Mouse (Mus musculus): ENCODE results near the gene Zfp94.

The Zfp94 gene

DNA sequence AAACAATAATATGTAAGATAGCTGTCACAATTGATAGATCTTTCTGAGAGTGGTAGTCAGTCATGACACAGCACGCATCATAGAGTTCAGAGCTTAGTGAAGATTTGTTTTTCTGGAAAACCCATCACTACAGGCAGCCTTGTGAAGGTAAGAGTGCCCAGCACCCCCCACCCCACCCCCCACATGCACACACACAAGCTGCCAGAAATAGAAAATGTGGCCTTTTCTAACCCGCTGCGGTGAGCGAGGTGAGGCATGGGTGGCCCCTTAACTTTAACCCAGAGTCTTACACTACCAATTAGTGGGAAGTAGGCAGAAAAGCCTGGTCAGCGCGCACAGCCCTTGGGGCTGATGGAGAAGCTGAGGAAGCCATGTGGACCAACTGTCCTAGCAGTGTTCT is 45.3 kb downstream of the Zfp94 start:
- DNase-seq, result no peak

DNA sequence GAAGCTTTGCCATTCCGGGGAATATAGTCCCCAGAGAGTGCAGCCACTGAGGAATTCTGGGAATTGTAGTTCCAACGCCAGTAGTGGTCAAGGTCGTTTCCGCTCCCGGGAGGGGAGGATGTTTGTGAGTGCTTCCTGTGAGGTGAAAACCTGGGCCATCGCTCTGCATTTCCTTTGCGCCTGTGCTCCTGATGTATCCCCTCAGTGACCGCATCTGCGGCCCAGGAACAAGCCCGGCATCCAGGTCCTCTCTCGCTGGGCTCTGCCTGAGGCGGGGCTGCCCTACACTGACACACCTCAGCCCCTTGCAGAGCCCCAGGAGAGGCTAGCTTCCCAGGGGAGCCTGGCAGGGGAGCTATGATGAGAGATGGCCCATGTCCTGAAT is 46.2 kb downstream of the Zfp94 start, which contains the start of gene Zfp93:
Gene Zfp93 (plus strand): TSS at position 133 of the 385 bp plus-strand sequence.
- DNase-seq, result peak; percentile 84 to 87

DNA sequence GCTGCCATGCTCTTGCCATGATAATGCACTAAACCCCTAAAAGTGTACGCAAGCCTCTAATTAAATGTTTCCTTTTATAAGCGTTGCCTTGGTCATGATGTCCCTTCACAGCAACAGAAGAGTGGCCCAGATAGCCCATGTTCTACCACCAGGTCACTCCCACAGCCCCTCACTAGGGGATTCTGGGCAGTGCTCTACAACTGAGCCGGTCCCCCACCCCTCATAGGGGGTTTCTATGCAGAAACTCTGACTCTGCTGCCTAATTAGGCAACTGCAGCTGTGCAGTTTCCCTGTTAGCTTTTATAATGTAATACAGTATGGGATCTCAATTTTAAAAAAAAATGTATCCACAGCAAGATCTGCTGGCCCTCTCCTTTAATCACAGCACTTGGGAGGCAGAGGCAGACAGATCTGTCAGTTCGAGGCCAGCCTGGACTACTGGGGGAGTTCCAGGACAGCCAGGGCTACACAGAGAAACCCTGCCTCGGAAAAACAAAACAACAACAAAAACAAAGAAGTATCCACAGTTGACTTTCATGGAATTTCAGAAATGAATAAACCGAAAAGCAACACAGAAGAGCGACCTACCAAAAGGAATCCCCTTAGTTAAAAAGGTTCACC is 46.7 kb downstream of the Zfp94 start:
- peak in 1 of 2 experiments; percentile 25 for DNase-seq

DNA sequence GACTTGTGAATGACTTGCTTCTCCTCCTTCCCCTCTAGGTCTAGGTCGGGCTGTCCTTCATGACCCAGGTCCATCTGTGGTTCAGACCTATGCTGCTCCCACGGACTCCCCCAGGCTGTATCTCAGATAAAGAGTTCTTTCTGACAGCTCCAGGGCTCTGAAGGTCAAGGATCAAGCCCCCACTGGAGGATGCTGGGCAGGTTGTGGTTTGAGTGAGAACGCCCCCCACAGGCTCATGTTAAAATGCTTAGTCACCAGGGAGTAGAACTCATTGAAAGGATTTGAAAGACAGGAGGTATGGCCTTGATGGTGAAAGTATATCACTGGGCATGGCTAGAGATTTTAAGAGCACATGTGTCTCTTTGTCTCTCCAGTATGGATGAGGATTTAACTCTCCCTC is 47.2 kb downstream of the Zfp94 start:
- no peak for DNase-seq

DNA sequence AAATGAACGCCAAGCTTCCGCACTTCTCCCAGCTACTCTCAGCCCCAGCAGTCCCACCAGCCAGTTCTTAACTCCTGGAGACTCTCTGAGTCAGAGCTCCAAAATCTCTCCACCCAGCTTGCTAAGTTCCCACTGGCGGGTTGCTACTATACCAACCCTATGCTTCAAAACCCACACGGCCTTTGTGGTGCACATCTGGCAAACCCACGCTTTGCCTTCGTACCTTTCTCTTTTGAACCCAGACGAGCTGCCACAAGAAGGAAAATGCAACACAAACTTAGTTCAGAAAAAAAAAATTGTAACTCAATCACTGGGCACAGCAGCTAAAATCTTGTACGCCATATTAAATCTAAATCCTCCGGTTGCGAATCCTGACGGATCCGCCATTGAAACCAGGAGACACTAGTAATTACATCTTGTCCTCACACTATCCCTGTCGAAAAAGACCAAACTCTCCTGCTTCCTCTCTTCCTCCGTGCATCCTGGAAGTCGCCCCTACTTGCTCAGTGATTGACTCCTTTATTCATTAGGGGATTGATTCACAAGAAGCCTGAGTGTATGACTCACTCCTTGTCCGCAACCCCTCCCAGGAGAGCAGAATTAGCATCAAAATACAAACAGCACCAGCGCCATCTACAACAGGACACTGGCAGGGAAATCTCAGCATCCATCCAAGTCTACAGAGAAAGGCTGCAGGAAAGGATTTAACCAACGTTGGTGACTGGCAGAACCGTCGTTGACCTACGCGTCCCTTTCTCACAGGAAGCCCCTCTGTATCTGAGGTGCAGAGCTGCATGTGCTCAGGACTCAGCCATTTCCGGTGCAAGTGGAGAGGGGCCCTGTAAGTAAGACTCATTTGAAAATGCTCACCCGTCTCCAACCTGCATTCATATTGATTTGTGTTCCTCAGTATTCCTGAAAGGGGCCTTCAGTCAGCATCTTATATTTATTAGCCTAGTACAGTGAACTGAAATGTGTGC is 48.0 kb downstream of the Zfp94 start:
- DNase-seq, result no peak

DNA sequence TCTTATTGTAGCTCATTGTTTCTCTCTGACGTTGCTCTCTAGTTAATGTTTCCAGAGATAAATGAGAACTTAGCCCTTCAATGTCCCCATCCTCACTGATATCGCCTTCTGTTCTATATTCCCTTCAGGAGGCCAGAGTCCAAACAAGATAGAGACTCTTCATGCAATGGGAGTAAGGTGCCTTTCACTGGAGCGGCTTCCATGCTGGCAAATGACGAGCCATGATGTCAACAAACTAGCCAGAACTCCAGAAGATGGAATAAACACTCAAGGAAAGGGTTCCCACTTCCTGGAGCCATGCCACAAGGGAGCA is 56.5 kb downstream of the Zfp94 start:
- DNase-seq, result no peak

DNA sequence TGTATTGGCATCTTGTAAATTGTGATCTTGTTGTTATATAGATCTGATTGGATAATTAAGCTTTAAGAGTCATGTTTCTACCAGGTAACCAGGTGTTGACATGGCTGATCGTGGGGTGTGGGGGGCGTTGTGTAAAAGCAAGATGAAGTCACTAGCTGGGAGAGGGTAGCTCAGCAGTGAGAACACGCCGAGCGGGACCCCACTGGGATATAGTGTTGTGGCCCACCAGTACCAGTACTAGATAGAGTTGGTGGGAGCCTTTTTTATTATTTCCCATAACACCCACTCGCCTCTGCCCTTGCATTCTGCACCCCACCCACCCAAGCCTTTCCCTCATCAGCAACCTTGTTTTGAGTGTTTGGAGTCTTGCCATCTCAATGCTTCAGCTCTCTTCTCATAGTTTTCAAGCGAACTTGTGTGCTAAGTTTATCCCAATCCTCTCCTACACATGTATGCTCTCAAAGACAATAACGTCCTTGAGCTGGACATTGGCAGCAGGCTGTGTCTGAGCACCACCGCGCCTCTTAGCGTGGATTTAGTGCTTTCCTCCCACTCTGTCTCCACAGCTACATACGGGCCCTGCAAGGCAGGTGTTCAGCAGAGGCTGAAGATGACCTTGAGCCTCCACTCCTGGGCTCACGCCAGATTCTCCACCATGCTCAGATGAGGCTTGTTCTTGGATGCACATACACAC is 57.0 kb downstream of the Zfp94 start:
- DNase-seq, result no peak

DNA sequence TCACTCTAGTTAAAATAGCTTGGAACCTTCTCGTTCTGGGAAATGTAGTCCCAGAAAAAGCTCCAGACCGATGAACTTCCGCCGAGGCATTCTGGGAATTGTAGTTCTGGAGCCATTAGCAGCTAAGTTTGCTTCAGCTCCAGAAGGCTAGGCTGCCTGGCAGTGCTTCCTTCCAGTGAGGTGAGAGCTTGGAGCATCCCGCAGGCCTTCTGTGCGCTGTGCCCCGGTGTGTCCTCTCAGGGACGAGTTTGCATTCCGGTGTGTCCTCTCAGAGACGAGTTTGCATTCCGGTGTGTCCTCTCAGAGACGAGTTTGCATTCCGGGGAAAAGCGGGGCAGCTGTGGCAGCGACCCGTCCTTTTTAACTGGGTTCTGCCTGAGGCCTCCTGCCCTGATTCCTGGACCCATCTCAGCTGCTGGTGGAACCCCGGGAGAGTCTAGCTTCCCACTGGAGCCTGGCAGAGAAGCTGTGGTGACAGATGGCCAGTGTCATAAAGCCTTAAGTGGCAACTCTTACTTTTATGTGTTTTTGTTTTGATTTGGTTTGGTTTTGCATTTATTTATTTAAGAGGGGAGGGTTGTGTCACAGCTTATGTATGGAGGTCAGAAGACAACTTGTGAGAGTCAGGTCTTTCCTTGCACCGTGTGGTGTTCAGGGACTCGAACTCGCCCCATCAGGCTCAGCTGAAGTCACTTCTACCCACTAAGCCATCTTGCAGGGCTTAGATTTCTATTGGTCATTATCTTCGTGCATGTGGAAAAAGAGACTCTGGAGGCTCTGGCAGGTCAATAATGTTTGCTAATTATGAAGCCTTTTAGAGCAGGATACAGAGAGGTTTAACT is 61.6 kb downstream of the Zfp94 start, which contains the start of gene Zfp108:
Gene Zfp108 (plus strand): TSS at position 162 of the 842 bp plus-strand sequence.
- peak; percentile 83 to 90 for DNase-seq

DNA sequence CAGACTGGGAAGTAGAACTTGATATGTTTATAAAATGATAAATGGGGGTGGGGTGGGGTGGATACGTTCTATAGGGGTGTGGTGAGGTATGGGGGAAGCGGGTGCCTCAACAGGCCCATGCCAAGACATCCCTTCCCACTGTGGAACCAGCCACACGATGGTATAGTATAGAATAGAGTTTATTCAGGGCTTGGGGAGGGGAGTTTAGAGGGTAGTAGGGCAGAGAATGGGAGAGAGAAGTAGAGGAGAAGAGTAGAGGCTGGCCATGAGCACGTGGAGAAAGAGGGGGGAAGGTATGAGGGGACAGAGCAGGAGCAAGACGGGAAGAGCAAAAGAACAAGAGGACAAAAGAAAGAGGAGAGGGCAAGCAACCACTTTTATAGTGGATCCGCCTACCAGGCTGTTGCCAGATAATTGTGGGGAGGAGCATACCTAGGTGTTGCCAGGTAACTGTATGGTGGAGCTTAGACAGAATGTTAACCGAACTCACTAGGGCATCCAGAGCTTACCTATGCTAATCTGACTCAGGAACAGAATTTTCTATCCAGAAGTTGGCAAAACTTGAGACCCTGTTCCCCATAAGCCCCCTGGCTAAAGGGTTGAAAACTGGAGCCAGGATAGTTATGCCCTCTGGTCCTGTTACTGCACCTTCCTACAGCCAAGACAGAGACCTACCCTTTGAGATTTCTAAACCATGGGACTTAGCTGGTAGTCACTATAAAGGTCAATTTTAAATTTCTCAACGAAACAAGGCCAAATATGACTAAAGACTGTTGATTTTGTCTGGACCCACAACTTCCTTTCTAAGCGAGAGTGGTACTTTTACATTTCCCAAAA is 62.5 kb downstream of the Zfp94 start:
- no peak for DNase-seq
